Mouse (Mus musculus) heart, embryonic 14.5 days (tissue): ENCODE measurements at regions not wholly inside any gene's neighbourhood (a gene's known extent, or its start where the extent isn't known, plus 50 kb on each side); places are given as distances from the start of the nearest gene placed in this dataset.

Experiments used
- ATAC-seq: fragments of 200-750 bp; cut with Nextera tagmentation; 2 replicates; pipeline ENCODE4 v1.8.0; 2017; ENCODE audit warnings: low read depth, moderate TSS enrichment; ENCODE audit not compliant: insufficient number of reproducible peaks, insufficient read depth, low FRiP score
- H3K27ac ChIP-seq, 2 experiments: fragments of 200-500 bp in 1 of 2; fragments of 300-500 bp in 1 of 2; sonication (generic) in 1 of 2; replicated peaks in 1 of 2; 2 replicates each; pipeline ENCODE4 v1.5.1; 2012 to 2014; ENCODE audit warnings: low read depth in 2 of 2, low read length in 2 of 2, control low read depth in 1 of 2, mild to moderate bottlenecking in 1 of 2, mixed read lengths in 1 of 2; ENCODE audit not compliant: control insufficient read depth in 1 of 2, insufficient read depth in 1 of 2
- H3K27me3 ChIP-seq: fragments of 300-500 bp; sonication (generic); 2 replicates; pipeline ENCODE4 v1.6.1; 2014; ENCODE audit warnings: mild to moderate bottlenecking, low read length, control low read depth; ENCODE audit not compliant: control insufficient read depth, insufficient read depth
- H3K36me3 ChIP-seq: fragments of 300-500 bp; sonication (generic); 2 replicates; pipeline ENCODE4 v1.6.1; 2014; ENCODE audit warnings: mild to moderate bottlenecking, control low read depth, low read length, mixed read lengths; ENCODE audit not compliant: control insufficient read depth, insufficient read depth
- H3K4me1 ChIP-seq, 2 experiments: fragments of 200-500 bp in 1 of 2; fragments of 300-500 bp in 1 of 2; sonication (generic) in 1 of 2; 2 replicates each; pipeline ENCODE4 v1.6.1; 2012 to 2014; ENCODE audit warnings: low read length in 2 of 2, control low read depth in 1 of 2, mixed read lengths in 1 of 2; ENCODE audit not compliant: control insufficient read depth in 2 of 2, insufficient read depth in 2 of 2
- H3K4me2 ChIP-seq: fragments of 300-500 bp; sonication (generic); 2 replicates; pipeline ENCODE4 v1.6.1; 2014; ENCODE audit warnings: mild to moderate bottlenecking, low read length
- H3K4me3 ChIP-seq, 2 experiments: fragments of 200-500 bp in 1 of 2; fragments of 300-500 bp in 1 of 2; sonication (generic) in 1 of 2; 2 replicates each; pipeline ENCODE4 v1.5.1; 2012 to 2014; ENCODE audit warnings: low read length in 2 of 2, mild to moderate bottlenecking in 2 of 2, control low read depth in 1 of 2, low read depth in 1 of 2, moderate library complexity in 1 of 2; ENCODE audit not compliant: control insufficient read depth in 1 of 2, insufficient read depth in 1 of 2
- H3K9ac ChIP-seq: fragments of 300-500 bp; sonication (generic); 2 replicates; pipeline ENCODE4 v1.6.1; 2014; ENCODE audit warnings: mild to moderate bottlenecking, low read length
- H3K9me3 ChIP-seq: fragments of 300-500 bp; sonication (generic); 2 replicates; pipeline ENCODE4 v1.6.1; 2016; ENCODE audit warnings: low read length, control low read depth; ENCODE audit not compliant: control insufficient read depth
- WGBS: fragments of 180-500 bp; shearing (Covaris S2); extraction: QIAGEN DNeasy Blood & Tissue Kit; methylation state at CpG from one replicate; pipeline ENCODE4 v1.1.7; 2014; 5-methylcytosine and 5-hydroxymethylcytosine counted together

- Histone ChIP-seq H3K4me1 (no peaks in the 10 kb centered on the region; a peak in 1 of 4 replicates), H3K9me3 (no peaks in the 10 kb centered on the region), H3K4me2 (no peak overlapping the region), H3K9ac (no peak overlapping the region), H3K27me3 (no peaks in the 10 kb centered on the region), H3K36me3 (no peaks in the 10 kb centered on the region), H3K27ac (no peak overlapping the region), H3K4me3 (no peak overlapping the region)
- WGBS = 62% methylated on average over 4 of the region's 4 CpGs
- no peak for ATAC-seq
Measured at GRCm38 (mm10) chr4:31525638-31526207, 438.2 kb upstream of the Map3k7 start.

GRCm38 (mm10) chr4:31536811-31537210, 427.1 kb upstream of the Map3k7 start:
- H3K9me3 ChIP-seq = no peaks in the 10 kb centered on the region
- H3K4me3 ChIP-seq = no peak overlapping the region
- no peak overlapping the region for H3K4me2 ChIP-seq
- WGBS = 38% methylated on average over 1 of the region's 1 CpGs
- H3K27ac ChIP-seq = no peak overlapping the region
- H3K4me1 ChIP-seq = peaks cover 0 to 3% of the 10 kb centered on the region in 2 experiments; a peak in 1 of 4 replicates
- H3K9ac ChIP-seq = no peak overlapping the region
- ATAC-seq = no peak
- H3K36me3 ChIP-seq = no peaks in the 10 kb centered on the region
- no peaks in the 10 kb centered on the region for H3K27me3 ChIP-seq

GRCm38 (mm10) chr4:31553780-31554394, 410.0 kb upstream of the Map3k7 start:
- 0 out of 4 replicates have a peak, but pooled peaks cover 0 to 5% of the 10 kb centered on the region in 2 experiments for H3K4me1 ChIP-seq
- H3K4me2 ChIP-seq = no peak overlapping the region
- H3K9me3 ChIP-seq = no peaks in the 10 kb centered on the region
- no peak overlapping the region for H3K27ac ChIP-seq
- H3K27me3 ChIP-seq = no peaks in the 10 kb centered on the region
- H3K9ac ChIP-seq = no peak overlapping the region
- no peak for ATAC-seq
- WGBS = 88% methylated on average over 16 of the region's 16 CpGs
- no peaks in the 10 kb centered on the region for H3K36me3 ChIP-seq
- no peak overlapping the region for H3K4me3 ChIP-seq

GRCm38 (mm10) chr4:31555077-31555476, 408.8 kb upstream of the Map3k7 start:
- Histone ChIP-seq H3K27me3 (no peaks in the 10 kb centered on the region), H3K4me2 (no peak overlapping the region), H3K36me3 (no peaks in the 10 kb centered on the region), H3K4me1 (peaks cover 3 to 5% of the 10 kb centered on the region in 2 experiments; a peak in 2 of 4 replicates), H3K9me3 (no peaks in the 10 kb centered on the region), H3K9ac (no peak overlapping the region), H3K27ac (no peak overlapping the region), H3K4me3 (no peak overlapping the region)
- WGBS = 84% methylated on average over 1 of the region's 1 CpGs
- ATAC-seq = no peak

- no peak for ATAC-seq
- Histone ChIP-seq H3K4me2 (no peak overlapping the region), H3K27me3 (no peaks in the 10 kb centered on the region), H3K4me3 (no peak overlapping the region), H3K36me3 (no peaks in the 10 kb centered on the region), H3K9me3 (no peaks in the 10 kb centered on the region), H3K27ac (no peak overlapping the region), H3K4me1 (peaks cover 5 to 13% of the 10 kb centered on the region in 2 experiments), H3K9ac (no peak overlapping the region)
- WGBS = 85% methylated on average over 7 of the region's 7 CpGs
Measured at GRCm38 (mm10) chr4:31557261-31557660, 406.6 kb upstream of the Map3k7 start.

- ATAC-seq = no peak
- no peak overlapping the region for H3K9ac ChIP-seq
- no peaks in the 10 kb centered on the region for H3K27me3 ChIP-seq
- peaks cover 5 to 13% of the 10 kb centered on the region in 2 experiments for H3K4me1 ChIP-seq
- no peaks in the 10 kb centered on the region for H3K36me3 ChIP-seq
- H3K4me2 ChIP-seq = no peak overlapping the region
- 91% methylated on average over 4 of the region's 4 CpGs for WGBS
- no peak overlapping the region; a peak in 1 of 4 replicates for H3K27ac ChIP-seq
- H3K9me3 ChIP-seq = no peaks in the 10 kb centered on the region
- no peak overlapping the region for H3K4me3 ChIP-seq
Measured at GRCm38 (mm10) chr4:31560305-31560704, 403.6 kb upstream of the Map3k7 start.

- WGBS = 62% methylated on average over 10 of the region's 10 CpGs
- ATAC-seq = 0 out of 2 replicates have a peak, but pooled peaks have one; percentile 54
- Histone ChIP-seq H3K4me1 (peaks cover 7 to 10% of the 10 kb centered on the region in 2 experiments), H3K36me3 (no peaks in the 10 kb centered on the region), H3K27me3 (no peaks in the 10 kb centered on the region), H3K4me3 (peak overlapping the region in 1 of 2 experiments; percentile 20; a peak in 1 of 4 replicates), H3K9ac (no peak overlapping the region), H3K9me3 (no peaks in the 10 kb centered on the region), H3K27ac (peak overlapping the region; percentile 35 to 46; a peak in 3 of 4 replicates), H3K4me2 (peak overlapping the region; percentile 50)
Measured at GRCm38 (mm10) chr4:31561183-31561582, 402.7 kb upstream of the Map3k7 start.
